Mouse (Mus musculus): ENCODE results near the gene Neurog1. TPM values are rescaled to one million over a fixed set of nuclear protein-coding genes. Genes with fewer than 3 reads are reported as not detected.

Gene Neurog1
- polyA plus RNA-seq, 1 experiment from 2014 or later = not detected

GRCm38 (mm10) chr13:56226175-56226954 is 25.6 kb downstream of the Neurog1 start:
- H3K36me3 ChIP-seq = no peaks in the 10 kb centered on the region
- no peak overlapping the region for H3K4me2 ChIP-seq (replicated peaks)
- WGBS = 33% methylated on average over 10 of the region's 10 CpGs
- H3K4me1 ChIP-seq = peaks cover 37% of the 10 kb centered on the region
- no peak for ATAC-seq (ENCODE audit: low FRiP score, low read depth)
- no peak overlapping the region for H3K4me3 ChIP-seq
- H3K27me3 ChIP-seq = peaks cover 99% of the 10 kb centered on the region
- no peak overlapping the region for H3K27ac ChIP-seq
- no peak overlapping the region for H3K9ac ChIP-seq
- no peaks in the 10 kb centered on the region for H3K9me3 ChIP-seq

GRCm38 (mm10) chr13:56223625-56224024 is 28.3 kb downstream of the Neurog1 start:
- Histone ChIP-seq H3K4me2 (replicated peaks) (no peak overlapping the region), H3K27me3 (peaks cover 95% of the 10 kb centered on the region), H3K4me3 (no peak overlapping the region), H3K4me1 (peaks cover 36% of the 10 kb centered on the region), H3K9me3 (no peaks in the 10 kb centered on the region), H3K27ac (no peak overlapping the region), H3K9ac (no peak overlapping the region), H3K36me3 (no peaks in the 10 kb centered on the region)
- 8% methylated on average over 21 of the region's 21 CpGs for WGBS
- no peak for ATAC-seq (ENCODE audit: low FRiP score, low read depth)

GRCm38 (mm10) chr13:56222849-56223246 is 29.1 kb downstream of the Neurog1 start:
- Histone ChIP-seq H3K4me1 (peaks cover 35% of the 10 kb centered on the region), H3K9ac (no peak overlapping the region), H3K36me3 (no peaks in the 10 kb centered on the region), H3K4me3 (no peak overlapping the region), H3K4me2 (replicated peaks) (no peak overlapping the region), H3K9me3 (no peaks in the 10 kb centered on the region), H3K27ac (no peak overlapping the region), H3K27me3 (peaks cover 87% of the 10 kb centered on the region)
- ATAC-seq (ENCODE audit: low FRiP score, low read depth) = no peak
- 5% methylated on average over 4 of the region's 4 CpGs for WGBS

- ATAC-seq (ENCODE audit: low FRiP score, low read depth) = no peak
- peaks cover 81% of the 10 kb centered on the region for H3K27me3 ChIP-seq
Observed at GRCm38 (mm10) chr13:56221995-56222848, 29.7 kb downstream of the Neurog1 start.

GRCm38 (mm10) chr13:56221129-56221910 is 30.6 kb downstream of the Neurog1 start:
- H3K4me1 ChIP-seq = peaks cover 33% of the 10 kb centered on the region
- no peak overlapping the region for H3K27ac ChIP-seq

More at GRCm38 (mm10) chr13:56221995-56222848, 29.7 kb downstream of the Neurog1 start:
- no peak overlapping the region for H3K27ac ChIP-seq
- WGBS = 2% methylated on average over 50 of the region's 50 CpGs
- H3K9me3 ChIP-seq = no peaks in the 10 kb centered on the region
- peak overlapping the region; percentile 92 for H3K4me2 ChIP-seq (replicated peaks)
- peaks cover 35% of the 10 kb centered on the region for H3K4me1 ChIP-seq
- peak overlapping the region; percentile 47 for H3K4me3 ChIP-seq
- no peaks in the 10 kb centered on the region for H3K36me3 ChIP-seq
- peak overlapping the region; percentile 62 for H3K9ac ChIP-seq

GRCm38 (mm10) chr13:56219254-56219653 is 32.7 kb downstream of the Neurog1 start:
- Histone ChIP-seq H3K36me3 (no peaks in the 10 kb centered on the region), H3K27ac (no peak overlapping the region), H3K27me3 (peaks cover 66% of the 10 kb centered on the region), H3K4me2 (replicated peaks) (no peak overlapping the region), H3K9ac (no peak overlapping the region), H3K4me1 (peaks cover 31% of the 10 kb centered on the region), H3K9me3 (no peaks in the 10 kb centered on the region), H3K4me3 (no peak overlapping the region)
- 66% methylated on average over 9 of the region's 9 CpGs for WGBS
- ATAC-seq (ENCODE audit: low FRiP score, low read depth) = no peak

More at GRCm38 (mm10) chr13:56221129-56221910, 30.6 kb downstream of the Neurog1 start:
- under 1% methylated on average over 44 of the region's 46 CpGs for WGBS
- no peaks in the 10 kb centered on the region for H3K9me3 ChIP-seq
- peak overlapping the region; percentile 62 for H3K9ac ChIP-seq
- peak overlapping the region; percentile 47 for H3K4me3 ChIP-seq
- H3K4me2 ChIP-seq (replicated peaks) = peak overlapping the region; percentile 92
- peaks cover 78% of the 10 kb centered on the region for H3K27me3 ChIP-seq
- ATAC-seq (ENCODE audit: low FRiP score, low read depth) = peak; percentile 56; the same call in 1 of the 2 replicates
- no peaks in the 10 kb centered on the region for H3K36me3 ChIP-seq

GRCm38 (mm10) chr13:56216090-56216489 is 35.9 kb downstream of the Neurog1 start:
- no peaks in the 10 kb centered on the region for H3K36me3 ChIP-seq
- peaks cover 6% of the 10 kb centered on the region for H3K4me1 ChIP-seq
- H3K4me3 ChIP-seq = no peak overlapping the region
- WGBS = 26% methylated on average over 4 of the region's 4 CpGs
- H3K9me3 ChIP-seq = no peaks in the 10 kb centered on the region
- peaks cover 34% of the 10 kb centered on the region for H3K27me3 ChIP-seq
- no peak overlapping the region for H3K4me2 ChIP-seq (replicated peaks)
- no peak overlapping the region for H3K27ac ChIP-seq
- ATAC-seq (ENCODE audit: low FRiP score, low read depth) = no peak
- H3K9ac ChIP-seq = no peak overlapping the region

- ATAC-seq (ENCODE audit: low FRiP score, low read depth) = no peak
Observed at GRCm38 (mm10) chr13:56214633-56215032, 37.3 kb downstream of the Neurog1 start.

GRCm38 (mm10) chr13:56209067-56209411 is 42.9 kb downstream of the Neurog1 start:
- Histone ChIP-seq H3K9ac (peak overlapping the region; percentile 54), H3K36me3 (no peaks in the 10 kb centered on the region), H3K9me3 (no peaks in the 10 kb centered on the region), H3K4me2 (replicated peaks) (peak overlapping the region; percentile 62), H3K4me3 (peak overlapping the region; percentile 28), H3K27ac (no peak overlapping the region), H3K27me3 (peaks cover 11% of the 10 kb centered on the region), H3K4me1 (peaks cover 15% of the 10 kb centered on the region)
- WGBS = 16% methylated on average over 8 of the region's 8 CpGs
- ATAC-seq (ENCODE audit: low FRiP score, low read depth) = no peak

More at GRCm38 (mm10) chr13:56214633-56215032, 37.3 kb downstream of the Neurog1 start:
- Histone ChIP-seq H3K4me1 (0 out of 2 replicates have a peak, but pooled peaks cover 4% of the 10 kb centered on the region), H3K4me2 (replicated peaks) (no peak overlapping the region), H3K9me3 (no peaks in the 10 kb centered on the region), H3K9ac (no peak overlapping the region), H3K27ac (no peak overlapping the region), H3K4me3 (no peak overlapping the region), H3K36me3 (no peaks in the 10 kb centered on the region), H3K27me3 (peaks cover 23% of the 10 kb centered on the region)
- 37% methylated on average over 5 of the region's 5 CpGs for WGBS

GRCm38 (mm10) chr13:56208225-56209066 is 43.5 kb downstream of the Neurog1 start:
- Histone ChIP-seq H3K4me3 (peak overlapping the region; percentile 28), H3K9ac (peak overlapping the region; percentile 54)

More at GRCm38 (mm10) chr13:56208225-56209066, 43.5 kb downstream of the Neurog1 start:
- Histone ChIP-seq H3K9me3 (no peaks in the 10 kb centered on the region), H3K36me3 (no peaks in the 10 kb centered on the region), H3K27ac (no peak overlapping the region), H3K27me3 (peaks cover 11% of the 10 kb centered on the region), H3K4me2 (replicated peaks) (peak overlapping the region; percentile 62), H3K4me1 (peaks cover 15% of the 10 kb centered on the region)
- 5% methylated on average over 35 of the region's 35 CpGs for WGBS
- no peak for ATAC-seq (ENCODE audit: low FRiP score, low read depth)
